Mouse (Mus musculus): ENCODE measurements around the gene Dnajb14. TPM values are rescaled to one million over a fixed set of nuclear protein-coding genes. Genes with fewer than 3 reads are reported as not detected.
"Not testable (repeated sequence)": the region's sequence is repeated elsewhere in the genome, so short reads cannot be mapped to it uniquely, and the experiment has no call there.

Gene Dnajb14
- polyA plus RNA-seq, 1 experiment from 2014 or later: 5.3 TPM

DNA sequence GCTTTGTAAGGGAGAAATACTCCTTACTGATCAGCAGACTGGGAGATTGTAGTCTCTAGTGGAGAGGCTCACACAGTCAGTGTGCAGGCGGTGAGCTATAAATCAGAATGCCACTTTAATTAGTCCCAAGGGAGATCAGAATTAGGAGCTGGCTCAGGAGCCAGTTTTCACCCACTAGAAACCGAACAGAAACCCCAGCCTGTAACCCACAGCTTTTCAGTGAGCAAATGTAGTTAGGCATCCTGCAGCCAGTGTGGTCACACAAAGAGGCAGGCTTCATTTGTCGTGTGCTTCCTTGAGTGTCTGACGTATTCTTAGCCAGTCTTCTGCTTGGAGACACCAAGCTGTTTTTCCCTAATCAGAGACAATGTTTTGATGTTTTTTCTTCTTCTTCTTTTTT, 28.9 kb downstream of the Dnajb14 start:
- Histone ChIP-seq H3K36me3 (replicated peaks) (peaks cover 42% of the 10 kb centered on the region), H3K4me1 (no peaks in the 10 kb centered on the region), H3K4me3 (no peak overlapping the region), H3K27ac (no peak overlapping the region), H3K27me3 (ENCODE audit: poor library complexity, severe bottlenecking) (no peaks in the 10 kb centered on the region), H3K9me3 (0 out of 2 replicates have a peak, but pooled peaks cover 3% of the 10 kb centered on the region)
- no peak for DNase-seq (ENCODE audit: extremely low spot score, low spot score)
- 84% methylated on average over 4 of the region's 4 CpGs for WGBS

DNA sequence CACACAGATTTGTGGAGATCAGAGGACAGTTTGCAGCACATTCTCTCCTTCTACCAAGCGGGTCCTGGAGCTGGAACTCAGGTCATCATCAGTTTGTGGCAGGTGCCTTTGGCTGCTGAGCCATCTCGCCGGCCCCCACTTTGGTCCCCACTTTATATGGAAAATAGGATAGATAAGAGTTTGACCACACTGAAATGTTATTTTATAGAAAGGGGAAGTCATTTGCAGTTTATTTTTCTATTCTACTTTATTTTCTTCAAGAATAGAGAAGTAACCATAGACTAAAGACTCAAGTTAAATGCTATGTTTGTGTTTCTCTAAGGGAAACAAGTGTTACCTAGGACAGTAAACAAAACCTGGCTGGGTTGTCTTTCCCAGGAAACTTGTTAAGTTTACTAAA, 29.4 kb downstream of the Dnajb14 start:
- 0 out of 2 replicates have a peak, but pooled peaks cover 3% of the 10 kb centered on the region for H3K9me3 ChIP-seq
- 95% methylated on average over 3 of the region's 3 CpGs for WGBS

DNA sequence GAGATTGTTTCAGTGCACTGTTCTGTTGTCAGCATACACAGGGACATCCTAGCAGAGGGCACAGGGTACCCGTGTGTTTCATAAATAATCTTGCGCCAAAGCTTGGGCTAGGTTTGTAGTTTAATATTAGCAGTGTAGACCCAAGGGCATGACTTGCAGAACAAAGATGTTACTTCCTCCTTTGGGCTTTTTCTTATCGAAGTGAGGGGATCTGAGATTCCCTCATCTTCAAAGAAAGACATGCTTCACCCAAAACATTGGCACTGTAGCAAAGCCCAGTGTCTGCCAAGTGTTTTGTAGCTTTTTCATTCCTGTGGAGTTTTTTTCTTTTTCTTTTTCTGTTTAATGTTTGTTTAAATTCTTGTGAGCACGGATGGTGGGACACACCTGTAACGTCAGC, 30.2 kb downstream of the Dnajb14 start:
- DNase-seq (ENCODE audit: extremely low spot score, low spot score): no peak
- H3K4me3 ChIP-seq: no peak overlapping the region
- peaks cover 39% of the 10 kb centered on the region for H3K36me3 ChIP-seq (replicated peaks)
- H3K9me3 ChIP-seq: 0 out of 2 replicates have a peak, but pooled peaks cover 3% of the 10 kb centered on the region
- H3K4me1 ChIP-seq: no peaks in the 10 kb centered on the region
- no peak overlapping the region for H3K27ac ChIP-seq
- H3K27me3 ChIP-seq (ENCODE audit: poor library complexity, severe bottlenecking): no peaks in the 10 kb centered on the region
- WGBS: 91% methylated on average over 5 of the region's 5 CpGs

More for the DNA sequence above, 29.4 kb downstream of the Dnajb14 start:
- Histone ChIP-seq H3K27me3 (ENCODE audit: poor library complexity, severe bottlenecking) (no peaks in the 10 kb centered on the region), H3K27ac (no peak overlapping the region), H3K4me3 (no peak overlapping the region), H3K4me1 (no peaks in the 10 kb centered on the region), H3K36me3 (replicated peaks) (peaks cover 42% of the 10 kb centered on the region)
- DNase-seq (ENCODE audit: extremely low spot score, low spot score): no peak

DNA sequence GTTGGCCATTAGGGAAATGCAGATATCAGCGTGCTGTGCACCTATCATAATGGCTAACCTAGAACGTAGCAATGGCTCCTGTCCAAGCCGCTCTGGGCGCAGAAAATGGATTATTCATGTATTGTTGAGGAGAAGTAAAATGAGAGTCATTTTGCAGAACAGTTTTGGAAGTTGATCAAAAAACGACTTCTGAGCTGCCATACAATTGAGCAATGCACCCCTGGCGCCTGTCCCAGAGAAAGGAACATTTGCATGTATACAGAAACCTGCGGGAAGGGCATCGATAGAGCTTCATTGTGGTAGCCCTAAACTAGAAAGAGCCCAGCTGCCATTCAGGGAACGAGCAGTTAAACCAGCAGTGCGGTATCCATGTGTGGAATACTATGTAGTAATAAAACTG, 32.7 kb downstream of the Dnajb14 start:
- WGBS: 92% methylated on average over 10 of the region's 10 CpGs
- no peak for DNase-seq (ENCODE audit: extremely low spot score, low spot score)
- H3K27me3 ChIP-seq (ENCODE audit: poor library complexity, severe bottlenecking): no peaks in the 10 kb centered on the region

DNA sequence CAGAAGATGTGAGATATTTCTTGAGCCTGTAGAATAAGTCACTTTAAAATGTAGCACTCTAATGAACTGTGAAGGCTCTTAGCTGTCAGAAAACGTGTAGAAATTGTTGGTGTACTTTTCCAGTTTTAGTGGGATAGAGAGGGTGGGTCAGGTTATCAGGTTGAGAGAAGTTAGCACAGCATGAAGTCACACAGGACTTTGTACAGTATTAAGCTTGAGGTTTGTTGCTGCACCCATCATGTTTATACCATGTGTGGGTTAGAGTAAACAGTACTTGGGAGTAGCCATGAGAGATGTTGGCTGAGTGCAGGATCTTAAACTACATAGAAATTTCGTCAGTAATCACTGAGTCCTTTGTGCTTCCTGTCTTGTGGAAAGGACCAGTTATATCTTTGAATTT, 45.6 kb downstream of the Dnajb14 start:
- no peak overlapping the region for H3K27ac ChIP-seq
- H3K27me3 ChIP-seq (ENCODE audit: poor library complexity, severe bottlenecking): no peaks in the 10 kb centered on the region
- peaks cover 4% of the 10 kb centered on the region; the same call in 1 of the 2 replicates for H3K9me3 ChIP-seq
- peaks cover 10% of the 10 kb centered on the region for H3K36me3 ChIP-seq (replicated peaks)
- H3K4me3 ChIP-seq: no peak overlapping the region
- WGBS: 72% methylated on average over 2 of the region's 2 CpGs
- peaks cover 12% of the 10 kb centered on the region for H3K4me1 ChIP-seq
- no peak for DNase-seq (ENCODE audit: extremely low spot score, low spot score)

More for the DNA sequence above, 32.7 kb downstream of the Dnajb14 start:
- no peak overlapping the region for H3K4me3 ChIP-seq
- H3K9me3 ChIP-seq: 0 out of 2 replicates have a peak, but pooled peaks cover 3% of the 10 kb centered on the region
- H3K4me1 ChIP-seq: no peaks in the 10 kb centered on the region
- H3K27ac ChIP-seq: no peak overlapping the region
- H3K36me3 ChIP-seq (replicated peaks): peaks cover 22% of the 10 kb centered on the region

DNA sequence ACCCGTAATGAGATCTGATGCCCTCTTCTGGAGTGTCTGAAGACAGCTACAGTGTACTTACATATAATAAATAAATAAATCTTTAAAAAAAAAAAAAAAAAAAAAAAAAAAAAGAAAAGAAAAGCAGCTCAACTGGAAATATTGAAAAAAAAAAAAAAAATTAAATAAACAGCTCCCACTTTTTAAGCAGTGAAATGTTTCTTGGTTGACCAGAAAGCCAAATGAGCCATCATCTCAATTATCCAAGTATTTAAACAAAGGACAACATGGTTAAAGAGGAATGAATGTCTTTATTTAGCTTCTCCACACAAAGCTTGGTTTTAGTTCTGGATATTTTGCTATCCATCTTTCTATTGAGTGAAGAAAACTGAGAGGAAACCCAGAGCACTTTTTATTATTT, 47.1 kb downstream of the Dnajb14 start:
- H3K4me1 ChIP-seq: peaks cover 20% of the 10 kb centered on the region
- not testable (repeated sequence) for DNase-seq (ENCODE audit: extremely low spot score, low spot score); H3K36me3 ChIP-seq (replicated peaks); H3K27ac ChIP-seq; H3K4me3 ChIP-seq; H3K9me3 ChIP-seq; H3K27me3 ChIP-seq (ENCODE audit: poor library complexity, severe bottlenecking)
- 86% methylated on average over 1 of the region's 1 CpGs for WGBS

DNA sequence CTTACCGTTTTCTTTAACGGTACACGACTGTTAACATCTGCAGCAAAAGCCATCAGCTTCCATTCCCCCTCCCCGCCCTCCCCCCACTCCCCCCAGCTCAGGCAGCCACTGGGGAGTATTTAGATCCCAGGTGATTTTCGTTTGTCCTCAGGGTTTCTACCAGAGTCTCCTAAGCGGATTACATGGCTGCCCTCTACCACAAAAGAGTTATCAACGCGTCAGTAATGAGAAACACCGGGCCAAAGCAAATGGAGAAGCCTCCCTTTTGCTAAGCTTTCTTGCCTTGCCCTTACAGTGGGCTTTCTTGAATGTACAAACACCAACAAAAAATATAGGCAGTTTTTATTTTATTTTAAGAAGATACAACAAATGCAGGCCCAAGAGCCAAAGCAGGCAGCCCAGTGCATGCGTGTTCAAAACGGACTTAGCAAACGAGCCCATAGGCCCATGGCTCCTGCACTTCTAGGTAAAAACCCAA, 50.3 kb downstream of the Dnajb14 start:
- Histone ChIP-seq H3K27ac (peak overlapping the region; percentile 87), H3K9me3 (no peaks in the 10 kb centered on the region), H3K4me3 (peak overlapping the region; percentile 95), H3K4me1 (peaks cover 22% of the 10 kb centered on the region), H3K27me3 (ENCODE audit: poor library complexity, severe bottlenecking) (no peaks in the 10 kb centered on the region), H3K36me3 (replicated peaks) (peaks cover 15% of the 10 kb centered on the region)
- WGBS: 5% methylated on average over 12 of the region's 12 CpGs
- peak; percentile 60 for DNase-seq (ENCODE audit: extremely low spot score, low spot score)

GRCm38 (mm10) chr3:137918172-137918931, 50.9 kb downstream of the Dnajb14 start, which contains the start of gene Lamtor3:
Gene Lamtor3 (plus strand): TSS chr3:137918506.
- Histone ChIP-seq H3K9me3 (no peaks in the 10 kb centered on the region), H3K27me3 (ENCODE audit: poor library complexity, severe bottlenecking) (no peaks in the 10 kb centered on the region), H3K27ac (peak within 1 kb of the TSS; percentile 87), H3K4me1 (peaks cover 22% of the 10 kb centered on the region), H3K36me3 (replicated peaks) (peaks cover 16% of the 10 kb centered on the region), H3K4me3 (peak within 1 kb of the TSS; percentile 95)
- under 1% methylated on average over 47 of the region's 47 CpGs for whole genome bisulfite sequencing
- DNase-seq (ENCODE audit: extremely low spot score, low spot score): peak; percentile 87

- Histone ChIP-seq H3K27ac (peak overlapping the region; percentile 87), H3K27me3 (ENCODE audit: poor library complexity, severe bottlenecking) (no peaks in the 10 kb centered on the region), H3K4me3 (peak overlapping the region; percentile 95), H3K9me3 (no peaks in the 10 kb centered on the region), H3K36me3 (replicated peaks) (peaks cover 21% of the 10 kb centered on the region), H3K4me1 (peaks cover 22% of the 10 kb centered on the region)
- WGBS: 18% methylated on average over 6 of the region's 6 CpGs
- DNase-seq (ENCODE audit: extremely low spot score, low spot score): no peak
Observed at GRCm38 (mm10) chr3:137918932-137919311, 51.4 kb downstream of the Dnajb14 start.

- H3K9me3 ChIP-seq: no peaks in the 10 kb centered on the region
- 94% methylated on average over 7 of the region's 7 CpGs for WGBS
- peaks cover 22% of the 10 kb centered on the region for H3K4me1 ChIP-seq
- peak overlapping the region; percentile 95 for H3K4me3 ChIP-seq
- H3K36me3 ChIP-seq (replicated peaks): peaks cover 24% of the 10 kb centered on the region
- DNase-seq (ENCODE audit: extremely low spot score, low spot score): no peak
- H3K27ac ChIP-seq: no peak overlapping the region
- no peaks in the 10 kb centered on the region for H3K27me3 ChIP-seq (ENCODE audit: poor library complexity, severe bottlenecking)
Observed at GRCm38 (mm10) chr3:137919398-137919797, 51.9 kb downstream of the Dnajb14 start.

GRCm38 (mm10) chr3:137920594-137920993, 53.1 kb downstream of the Dnajb14 start:
- no peak overlapping the region for H3K27ac ChIP-seq
- DNase-seq (ENCODE audit: extremely low spot score, low spot score): no peak
- WGBS: 91% methylated on average over 4 of the region's 4 CpGs

DNA sequence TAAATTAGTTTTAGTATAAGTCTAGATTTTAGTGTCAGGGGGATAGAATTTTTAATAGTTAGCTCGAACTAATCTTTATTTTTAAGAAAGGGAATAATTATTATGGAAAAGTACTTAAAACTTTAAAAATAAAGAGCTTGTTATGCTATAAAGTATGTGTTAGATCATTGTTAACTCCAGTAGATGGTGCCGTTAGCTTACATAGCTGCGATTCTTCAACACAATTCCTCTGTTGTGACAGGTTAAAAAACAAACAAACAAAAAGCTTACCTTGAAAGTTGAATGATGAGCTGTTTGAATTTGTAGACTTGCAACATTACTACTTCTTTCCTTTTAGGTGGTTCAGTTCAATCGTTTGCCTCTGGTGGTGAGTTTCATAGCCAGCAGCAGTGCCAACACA, 59.5 kb downstream of the Dnajb14 start:
- peaks cover 66% of the 10 kb centered on the region for H3K36me3 ChIP-seq (replicated peaks)
- H3K27me3 ChIP-seq (ENCODE audit: poor library complexity, severe bottlenecking): no peaks in the 10 kb centered on the region
- H3K27ac ChIP-seq: no peak overlapping the region
- DNase-seq (ENCODE audit: extremely low spot score, low spot score): no peak
- no peak overlapping the region for H3K4me3 ChIP-seq
- no peaks in the 10 kb centered on the region for H3K9me3 ChIP-seq
- no peaks in the 10 kb centered on the region for H3K4me1 ChIP-seq
- WGBS: 92% methylated on average over 4 of the region's 4 CpGs

More at GRCm38 (mm10) chr3:137920594-137920993, 53.1 kb downstream of the Dnajb14 start:
- H3K4me3 ChIP-seq: no peak overlapping the region
- H3K36me3 ChIP-seq (replicated peaks): peaks cover 34% of the 10 kb centered on the region
- H3K4me1 ChIP-seq: peaks cover 22% of the 10 kb centered on the region
- H3K9me3 ChIP-seq: no peaks in the 10 kb centered on the region
- no peaks in the 10 kb centered on the region for H3K27me3 ChIP-seq (ENCODE audit: poor library complexity, severe bottlenecking)

GRCm38 (mm10) chr3:137929940-137930339, 62.5 kb downstream of the Dnajb14 start:
- 93% methylated on average over 3 of the region's 3 CpGs for WGBS
- no peak for DNase-seq (ENCODE audit: extremely low spot score, low spot score)

More at GRCm38 (mm10) chr3:137929940-137930339, 62.5 kb downstream of the Dnajb14 start:
- no peaks in the 10 kb centered on the region for H3K27me3 ChIP-seq (ENCODE audit: poor library complexity, severe bottlenecking)
- H3K36me3 ChIP-seq (replicated peaks): peaks cover 49% of the 10 kb centered on the region
- H3K4me1 ChIP-seq: no peaks in the 10 kb centered on the region
- no peak overlapping the region for H3K27ac ChIP-seq
- no peaks in the 10 kb centered on the region; the same call in 1 of the 2 replicates for H3K9me3 ChIP-seq
- no peak overlapping the region for H3K4me3 ChIP-seq
